ENCODE assay signal across 8 mouse cellular contexts in genomic region chr9:85843891-85844646, GRCm38 (mm10). TPM values are rescaled to one million over a fixed set of nuclear protein-coding genes. Genes with fewer than 3 reads are reported as not detected.
A peak's percentile ranks its signal among the peaks of the same experiment; 100 is the strongest.
DNase-seq lines count a peak whose midpoint lies in the region; ATAC-seq and TF ChIP-seq lines count a peak whose summit lies in the region.

No protein-coding gene starts in this region.

- intact Hi-C loops in gastrocnemius, postnatal 14 days (cut with DNase I; ENCODE audit: low total_unique reads): no loop called here

- no peaks in the 10 kb centered on the region; the same call in 1 of the 2 replicates for H3K27me3 ChIP-seq in cerebellum, adult 2 months (ENCODE audit: control insufficient read depth, insufficient read depth, low read length)
- peaks cover 67% of the 10 kb centered on the region for H3K27me3 ChIP-seq in megakaryocyte, embryonic 14.5 days (replicated peaks)
- peaks cover 8% of the 10 kb centered on the region; the same call in 1 of the 2 replicates for H3K27me3 ChIP-seq in forebrain, postnatal 0 days (ENCODE audit: insufficient read depth, low read length)
- H3K27me3 ChIP-seq in liver, embryonic 12.5 days (replicated peaks): peaks cover 71% of the 10 kb centered on the region
- H3K27me3 ChIP-seq in stomach, embryonic 16.5 days (ENCODE audit: control insufficient read depth, insufficient read depth, low read length): peaks cover 3% of the 10 kb centered on the region

- no peak for TF ChIP-seq POLR2A in cerebellum, adult 2 months (IDR thresholded peaks at IDR 0.05; ENCODE audit: borderline replicate concordance, insufficient read depth, low read length)

- no peak overlapping the region for H3K27ac ChIP-seq in cerebellum, adult 2 months (ENCODE audit: insufficient read depth, low read length)
- no peak overlapping the region for H3K27ac ChIP-seq in forebrain, postnatal 0 days (ENCODE audit: low read depth, low read length)
- H3K27ac ChIP-seq in liver, embryonic 12.5 days: no peak overlapping the region
- H3K27ac ChIP-seq in stomach, embryonic 16.5 days (ENCODE audit: low read length): no peak overlapping the region

- H3K4me3 ChIP-seq in cerebellum, adult 2 months (replicated peaks; ENCODE audit: insufficient read depth, low read depth, low read length): peak overlapping the region; percentile 82
- peak overlapping the region; percentile 90 for H3K4me3 ChIP-seq in megakaryocyte, embryonic 14.5 days (replicated peaks)
- peak overlapping the region; percentile 55 for H3K4me3 ChIP-seq in forebrain, postnatal 0 days (ENCODE audit: low read depth, low read length)
- H3K4me3 ChIP-seq in liver, embryonic 12.5 days: peak overlapping the region; percentile 55
- H3K4me3 ChIP-seq in stomach, embryonic 16.5 days (replicated peaks; ENCODE audit: low read length): peak overlapping the region; percentile 77

- peak overlapping the region; percentile 93 for H3K4me2 ChIP-seq in forebrain, postnatal 0 days (ENCODE audit: low read depth)
- peak overlapping the region; percentile 74 for H3K4me2 ChIP-seq in liver, embryonic 12.5 days
- peak overlapping the region; percentile 99 for H3K4me2 ChIP-seq in stomach, embryonic 16.5 days (ENCODE audit: low read depth, low read length)

- H3K9me3 ChIP-seq in megakaryocyte, embryonic 14.5 days: peaks cover 7% of the 10 kb centered on the region
- no peaks in the 10 kb centered on the region for H3K9me3 ChIP-seq in forebrain, postnatal 0 days (ENCODE audit: low read length)
- H3K9me3 ChIP-seq in liver, embryonic 12.5 days (replicated peaks): no peaks in the 10 kb centered on the region
- no peaks in the 10 kb centered on the region for H3K9me3 ChIP-seq in stomach, embryonic 16.5 days (replicated peaks; ENCODE audit: control insufficient read depth, low read length)

- ATAC-seq in megakaryocyte, adult 5-6 weeks (ENCODE audit: poor library complexity, severe bottlenecking): no peak
- ATAC-seq in forebrain, postnatal 0 days: peak; percentile 76
- 0 out of 2 replicates have a peak, but pooled peaks have one; percentile 27 for ATAC-seq in liver, embryonic 12.5 days
- peak; percentile 27 for ATAC-seq in stomach, embryonic 16.5 days (ENCODE audit: insufficient read depth, low FRiP score)

- no peak for TF ChIP-seq CTCF in cerebellum, adult 2 months (IDR thresholded peaks at IDR 0.05; ENCODE audit: borderline replicate concordance, insufficient read depth, low read depth, low read length)
- peak; percentile 23; the same call in 1 of the 2 replicates for TF ChIP-seq CTCF in forebrain, postnatal 0 days (IDR thresholded peaks at IDR 0.05; ENCODE audit: low read depth)

- DNase-seq in cerebellum, adult 2 months: peak; percentile 7 to 19
- no peak for DNase-seq in cerebellum, adult 11 months
- peak; percentile 47 for DNase-seq in forebrain, postnatal 0 days
- DNase-seq in gastrocnemius, postnatal 14 days: no peak

- 3% methylated on average over 79 of the region's 80 CpGs for WGBS in cerebellum, adult 2 months
- 4% methylated on average over 65 of the region's 80 CpGs for WGBS in forebrain, postnatal 0 days
- WGBS in liver, embryonic 12.5 days (ENCODE audit: insufficient replicate concordance): 5% methylated on average over 80 of the region's 80 CpGs
- WGBS in stomach, embryonic 16.5 days: 5% methylated on average over 80 of the region's 80 CpGs

- H3K36me3 ChIP-seq in megakaryocyte, embryonic 14.5 days (replicated peaks; ENCODE audit: low read length): no peaks in the 10 kb centered on the region
- H3K36me3 ChIP-seq in forebrain, postnatal 0 days (ENCODE audit: insufficient read depth): no peaks in the 10 kb centered on the region
- H3K36me3 ChIP-seq in liver, embryonic 12.5 days: no peaks in the 10 kb centered on the region
- H3K36me3 ChIP-seq in stomach, embryonic 16.5 days (ENCODE audit: control insufficient read depth, insufficient read depth, low read length): no peaks in the 10 kb centered on the region

- H3K9ac ChIP-seq in forebrain, postnatal 0 days: peak overlapping the region; percentile 57
- H3K9ac ChIP-seq in liver, embryonic 12.5 days: no peak overlapping the region
- peak overlapping the region; percentile 78 for H3K9ac ChIP-seq in stomach, embryonic 16.5 days (ENCODE audit: low read length)

- no peaks in the 10 kb centered on the region for H3K4me1 ChIP-seq in cerebellum, adult 2 months (ENCODE audit: control insufficient read depth, insufficient read depth, low read length)
- H3K4me1 ChIP-seq in megakaryocyte, embryonic 14.5 days: peaks cover 30% of the 10 kb centered on the region
- no peaks in the 10 kb centered on the region for H3K4me1 ChIP-seq in forebrain, postnatal 0 days (ENCODE audit: insufficient read depth)
- peaks cover 9% of the 10 kb centered on the region for H3K4me1 ChIP-seq in liver, embryonic 12.5 days
- H3K4me1 ChIP-seq in stomach, embryonic 16.5 days (ENCODE audit: control insufficient read depth, insufficient read depth, low read length): peaks cover 12% of the 10 kb centered on the region

RNA-seq across cellular contexts. Expression of gene Tpbg, which starts 1.9 kb away (rescaled TPM):
- polyA plus RNA-seq in cerebellum, adult 2 months (2012; rRNA removed): 10.2 and 15.7 TPM in 2 replicates
- not detected in 2 replicates for polyA plus RNA-seq in megakaryocyte, embryonic 14.5 days (2012; ENCODE audit: insufficient read depth, low replicate concordance)
- 0.09 and 0.11 TPM in 2 replicates for total RNA-seq in megakaryocyte, adult 5-6 weeks (2015)
- not detected in 2 replicates for total RNA-seq in megakaryocyte, adult 5-6 weeks (2017)
- 19.8 and 22.3 TPM in 2 replicates for total RNA-seq in forebrain, postnatal 0 days (2014; rRNA removed)
- 10.4 and 13.1 TPM in 2 replicates for polyA plus RNA-seq in forebrain, postnatal 0 days (2015; fragmentation: Nextera tagmentation; extraction: Ambion mirVana)
- 1.2 and 1.5 TPM in 2 replicates for polyA plus RNA-seq in liver, embryonic 12.5 days (2016; fragmentation: Nextera tagmentation; extraction: Ambion mirVana)
- 3.9 and 4.1 TPM in 2 replicates for polyA plus RNA-seq in stomach, embryonic 16.5 days (2015; fragmentation: Nextera tagmentation; extraction: Ambion mirVana)
- total RNA-seq in gastrocnemius, postnatal 14 days (2021): 1 to 10 TPM; 1.7 to 3.0 TPM

Comparison
In these comparisons a context has a peak if more than half of its experiments do, and no peak if none do; other contexts are left out.
1. DNase-seq: peak in cerebellum, adult 2 months (2 of 2) and forebrain, postnatal 0 days (single experiment); none in cerebellum, adult 11 months (single experiment) and gastrocnemius, postnatal 14 days (single experiment).
2. Peak in every context shown above with its lines, with median percentiles within 50 percentile points of each other: H3K4me3 ChIP-seq and H3K4me2 ChIP-seq.